Mouse (Mus musculus): ENCODE results near the gene Zfp46.

DNA sequence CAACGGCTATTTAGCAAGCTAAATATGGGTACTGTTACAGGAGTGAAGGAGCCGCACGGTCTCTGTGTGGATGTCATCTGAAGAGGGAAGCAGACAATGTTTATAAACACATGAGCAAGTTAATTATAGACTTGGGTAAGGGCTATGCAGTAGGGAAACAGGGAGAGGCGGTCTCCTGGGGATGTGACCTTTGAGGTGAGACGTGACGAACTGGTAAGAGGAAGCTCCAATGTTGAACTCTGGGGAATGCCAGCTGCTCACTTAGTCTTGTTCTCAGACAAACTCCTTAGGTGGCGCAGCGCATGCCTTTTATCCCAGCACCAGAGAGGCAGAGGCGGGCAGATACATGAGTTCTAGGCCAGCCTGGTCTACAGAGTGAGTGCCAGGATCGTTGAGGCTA lies 22.6 kb upstream of the Zfp46 start:
- TF ChIP-seq GATA1 (IDR thresholded peaks at IDR 0.05; ENCODE audit: borderline replicate concordance, low read length), result no peak
- no peak for TF ChIP-seq FLI1 (IDR thresholded peaks at IDR 0.05; ENCODE audit: low read length)
